ENCODE assay signal across 8 mouse cellular contexts in the genomic region with DNA sequence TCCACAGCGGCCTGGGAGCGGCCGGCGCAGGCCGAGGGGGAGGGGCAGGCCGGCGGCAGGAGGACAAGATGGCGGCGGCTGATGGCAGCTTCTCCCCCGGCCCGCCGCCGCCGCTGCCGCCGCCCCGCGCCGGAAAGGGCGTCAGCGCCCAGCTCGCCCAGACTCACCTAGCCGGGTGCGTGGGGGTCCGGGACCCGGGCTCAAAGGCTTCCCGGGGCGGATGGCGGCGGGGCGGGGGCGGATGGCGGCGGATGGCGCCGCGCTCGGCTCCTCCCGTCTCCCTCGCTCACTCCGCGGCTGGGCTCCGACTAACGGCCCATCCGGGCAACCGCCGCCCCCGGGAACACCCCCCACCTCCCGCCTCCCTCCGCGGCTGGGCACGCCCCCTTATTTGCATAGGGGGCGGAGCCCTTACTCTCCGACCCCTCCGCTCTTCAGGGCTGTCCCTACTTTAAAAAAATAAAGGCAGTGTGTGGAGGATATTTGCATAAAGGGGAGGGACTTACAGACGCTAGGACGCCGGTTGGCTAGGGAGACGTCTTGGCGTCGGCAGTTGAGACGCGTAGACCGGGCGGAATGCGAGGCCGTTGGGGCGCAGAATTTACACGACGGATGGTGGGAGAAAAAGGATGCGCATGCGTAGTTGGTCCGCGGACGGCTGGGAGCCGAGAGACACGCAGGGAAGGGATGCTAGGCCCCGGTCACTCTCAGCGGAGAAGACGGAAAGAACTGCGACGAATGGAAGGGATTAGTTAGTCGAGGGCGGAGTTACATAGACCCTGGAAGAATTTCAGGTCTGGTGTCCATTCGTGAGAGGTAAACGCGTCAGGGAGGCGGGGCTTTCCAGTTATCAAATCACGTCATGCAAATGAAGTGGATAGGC. TPM values are rescaled to one million over a fixed set of nuclear protein-coding genes. Genes with fewer than 3 reads are reported as not detected.
DNase-seq lines count a peak whose midpoint lies in the region; ATAC-seq and TF ChIP-seq lines count a peak whose summit lies in the region.

Gene Prrc2a, minus strand, starts transcription at position 330 of the 883 bp plus-strand sequence.

- no peaks in the 10 kb centered on the region for H3K27me3 ChIP-seq in hindbrain, embryonic 10.5 days (ENCODE audit: insufficient read depth, poor library complexity, severe bottlenecking)
- H3K27me3 ChIP-seq in lung, postnatal 0 days (replicated peaks; ENCODE audit: insufficient read depth, low read length) = no peaks in the 10 kb centered on the region

- peak within 1 kb of the TSS; percentile 100 for H3K27ac ChIP-seq in hindbrain, embryonic 10.5 days
- H3K27ac ChIP-seq in lung, postnatal 0 days (ENCODE audit: low read length) = peak within 1 kb of the TSS; percentile 97

- H3K4me2 ChIP-seq in lung, postnatal 0 days (replicated peaks; ENCODE audit: low read depth, low read length) = peak within 1 kb of the TSS; percentile 71

- peak within 1 kb of the TSS; percentile 99 for H3K9ac ChIP-seq in lung, postnatal 0 days (replicated peaks; ENCODE audit: low read depth)

- no peaks in the 10 kb centered on the region for H3K9me3 ChIP-seq in hindbrain, embryonic 10.5 days
- no peaks in the 10 kb centered on the region for H3K9me3 ChIP-seq in lung, postnatal 0 days (ENCODE audit: low read length)

- H3K36me3 ChIP-seq in hindbrain, embryonic 10.5 days = peaks cover 32% of the 10 kb centered on the region
- H3K36me3 ChIP-seq in lung, postnatal 0 days (ENCODE audit: insufficient read depth, low read length) = peaks cover 20% of the 10 kb centered on the region

- no peak for TF ChIP-seq EP300 in lung, postnatal 0 days (IDR thresholded peaks at IDR 0.05)

- peak; percentile 99 for DNase-seq in MN1 (ENCODE audit: low spot score)
- peak; percentile 100 for DNase-seq in cerebellum, adult 9-10 months
- peak; percentile 99 for DNase-seq in hindbrain, embryonic 10.5 days (ENCODE audit: low spot score)
- DNase-seq in layer of hippocampus, adult 9-11 months = peak; percentile 99
- DNase-seq in lung, postnatal 0 days (ENCODE audit: low spot score) = peak; percentile 100
- peak; percentile 95 for DNase-seq in ovary, postnatal 14 days (ENCODE audit: low spot score)
- peak; percentile 97 for DNase-seq in thymus, postnatal 14 days

- TF ChIP-seq CTCF in lung, postnatal 0 days (IDR thresholded peaks at IDR 0.05) = 0 out of 2 replicates have a peak, but pooled peaks have one; percentile 6

- under 1% methylated on average over 74 of the region's 89 CpGs for WGBS in hindbrain, embryonic 10.5 days
- WGBS in lung, postnatal 0 days = 1% methylated on average over 40 of the region's 89 CpGs

- peak within 1 kb of the TSS; percentile 97 for H3K4me3 ChIP-seq in hindbrain, embryonic 10.5 days
- peak within 1 kb of the TSS; percentile 97 for H3K4me3 ChIP-seq in lung, postnatal 0 days (ENCODE audit: low read depth, low read length)

- peaks cover 30% of the 10 kb centered on the region for H3K4me1 ChIP-seq in hindbrain, embryonic 10.5 days (replicated peaks)
- H3K4me1 ChIP-seq in lung, postnatal 0 days (ENCODE audit: insufficient read depth, low read depth, low read length) = peaks cover 12% of the 10 kb centered on the region

- peak; percentile 79 for ATAC-seq in frontal cortex, adult (ENCODE audit: low TSS enrichment)
- ATAC-seq in lung, postnatal 0 days = peak; percentile 96

RNA-seq across cellular contexts. Expression of gene Prrc2a, which starts in this region (rescaled TPM):
- 193 and 221 TPM in 2 replicates for polyA plus RNA-seq in hindbrain, embryonic 10.5 days (2016; fragmentation: Nextera tagmentation; extraction: Ambion mirVana)
- polyA plus RNA-seq in lung, postnatal 0 days (2015; fragmentation: Nextera tagmentation; extraction: Ambion mirVana) = 74.1 and 86.0 TPM in 2 replicates

Comparison
In these comparisons a context has a peak if more than half of its experiments do, and no peak if none do; other contexts are left out.
1. Peak in every context shown above with its lines: DNase-seq, ATAC-seq, H3K4me3 ChIP-seq and H3K27ac ChIP-seq.